Mouse (Mus musculus) kidney, adult 2 months (tissue): ENCODE results near the gene Igsf23. TPM values are rescaled to one million over a fixed set of nuclear protein-coding genes. Genes with fewer than 3 reads are reported as not detected.
"Not testable (repeated sequence)": the region's sequence is repeated elsewhere in the genome, so short reads cannot be mapped to it uniquely, and the experiment has no call there.

ENCODE experiments used
- DNase-seq: peaks from one replicate; pipeline ENCODE4 v3.0.0; 2021
- H3K27ac ChIP-seq: fragments of 200-500 bp; 2 replicates; pipeline ENCODE4 v1.5.1; 2012; ENCODE audit warnings: low read depth, low read length, control low read depth, inconsistent platforms; ENCODE audit not compliant: insufficient read depth
- H3K27me3 ChIP-seq: fragments of 200-500 bp; replicated peaks from 2 replicates; pipeline ENCODE4 v1.6.1; 2012; ENCODE audit warnings: mild to moderate bottlenecking, moderate library complexity, low read length, inconsistent platforms; ENCODE audit not compliant: control insufficient read depth, insufficient read depth
- H3K36me3 ChIP-seq: fragments of 200-500 bp; 2 replicates; pipeline ENCODE4 v1.6.1; 2012; ENCODE audit warnings: mild to moderate bottlenecking, moderate library complexity, low read length, inconsistent platforms; ENCODE audit not compliant: control insufficient read depth, insufficient read depth
- H3K4me1 ChIP-seq: fragments of 200-500 bp; 2 replicates; pipeline ENCODE4 v1.6.1; 2011; ENCODE audit warnings: low read length; ENCODE audit not compliant: control insufficient read depth, insufficient read depth
- H3K4me3 ChIP-seq: fragments of 200-500 bp; 2 replicates; pipeline ENCODE4 v1.5.1; 2011; ENCODE audit warnings: mild to moderate bottlenecking, low read depth, low read length, control low read depth; ENCODE audit not compliant: insufficient read depth
- CTCF ChIP-seq: fragments of 200-500 bp; conservative IDR thresholded peaks from 2 replicates; pipeline ENCODE4 v1.5.1; 2011; ENCODE audit warnings: low read depth, mild to moderate bottlenecking, control low read depth, low read length, moderate library complexity, mixed read lengths; ENCODE audit not compliant: insufficient read depth, insufficient read length
- POLR2A ChIP-seq: fragments of 200-500 bp; IDR thresholded peaks from one replicate; pipeline ENCODE4 v1.6.1; 2011; ENCODE audit warnings: low read depth, low read length, control low read depth
- WGBS: fragments of 180-500 bp; shearing (Covaris S2); methylation state at CpG from one replicate; pipeline ENCODE4 v1.1.7; 2018; 5-methylcytosine and 5-hydroxymethylcytosine counted together
- polyA plus RNA-seq: library from polyadenylated mRNA; depleted of rRNA; stranded (reverse); fragments of >200 nt; gene quantifications from 2 replicates; pipeline ENCODE4 v1.2.3, GENCODE M21; 2012; rRNA removed

The Igsf23 gene
- 0.14 and 0.31 TPM in 2 replicates for polyA plus RNA-seq

GRCm38 (mm10) chr7:19950589-19950988 is at the start of gene Igsf23:
Gene Igsf23, minus strand, starts transcription at chr7:19950756.
- H3K27me3 ChIP-seq: no peaks in the 10 kb centered on the region
- DNase-seq: no peak

GRCm38 (mm10) chr7:19996721-19997120 is 46.2 kb upstream of the Igsf23 start:
- H3K4me3 ChIP-seq, H3K27me3 ChIP-seq, H3K27ac ChIP-seq, DNase-seq, H3K36me3 ChIP-seq, H3K4me1 ChIP-seq: not testable (repeated sequence)
- WGBS: 67% methylated on average over 3 of the region's 3 CpGs

More at GRCm38 (mm10) chr7:19950589-19950988, at the start of gene Igsf23:
- Histone ChIP-seq H3K4me1 (no peaks in the 10 kb centered on the region), H3K36me3 (no peaks in the 10 kb centered on the region), H3K27ac (no peak within 1 kb of the TSS), H3K4me3 (no peak within 1 kb of the TSS)
- 56% methylated on average over 9 of the region's 9 CpGs for WGBS
- TF ChIP-seq POLR2A (no peak), CTCF (no peak)

- not testable (repeated sequence) for H3K36me3 ChIP-seq, H3K4me1 ChIP-seq, DNase-seq, H3K27me3 ChIP-seq, H3K4me3 ChIP-seq, H3K27ac ChIP-seq
- WGBS: 61% methylated on average over 8 of the region's 8 CpGs
Measured at GRCm38 (mm10) chr7:19991165-19991564, 40.6 kb upstream of the Igsf23 start, which contains the start of gene Nlrp9b. Gene Nlrp9b, plus strand, starts transcription at chr7:19991465.

- no peak overlapping the region for H3K4me3 ChIP-seq
- H3K36me3 ChIP-seq: no peaks in the 10 kb centered on the region
- no peak for DNase-seq
- no peak overlapping the region for H3K27ac ChIP-seq
- no peaks in the 10 kb centered on the region for H3K4me1 ChIP-seq
- H3K27me3 ChIP-seq: no peaks in the 10 kb centered on the region
- 87% methylated on average over 4 of the region's 4 CpGs for WGBS
- TF ChIP-seq POLR2A (no peak), CTCF (no peak)
Measured at GRCm38 (mm10) chr7:19971516-19971915, 21.0 kb upstream of the Igsf23 start.

GRCm38 (mm10) chr7:19970196-19970595 is 19.6 kb upstream of the Igsf23 start:
- DNase-seq: no peak
- no peak overlapping the region for H3K4me3 ChIP-seq
- no peak overlapping the region for H3K27ac ChIP-seq
- WGBS: 94% methylated on average over 8 of the region's 8 CpGs
- H3K27me3 ChIP-seq: no peaks in the 10 kb centered on the region
- H3K4me1 ChIP-seq: no peaks in the 10 kb centered on the region
- TF ChIP-seq POLR2A: no peak
- no peak for TF ChIP-seq CTCF
- no peaks in the 10 kb centered on the region for H3K36me3 ChIP-seq

- DNase-seq: no peak
- no peaks in the 10 kb centered on the region for H3K4me1 ChIP-seq
- H3K4me3 ChIP-seq: no peak overlapping the region
- TF ChIP-seq POLR2A (no peak), CTCF (0 out of 2 replicates have a peak, but pooled peaks have one; percentile 12)
- WGBS: 97% methylated on average over 4 of the region's 4 CpGs
- H3K27me3 ChIP-seq: no peaks in the 10 kb centered on the region
- H3K27ac ChIP-seq: no peak overlapping the region
- no peaks in the 10 kb centered on the region for H3K36me3 ChIP-seq
Measured at GRCm38 (mm10) chr7:19969541-19970090, 19.1 kb upstream of the Igsf23 start.

- Histone ChIP-seq H3K36me3 (no peaks in the 10 kb centered on the region), H3K4me3 (no peak overlapping the region), H3K27ac (no peak overlapping the region), H3K27me3 (no peaks in the 10 kb centered on the region), H3K4me1 (no peaks in the 10 kb centered on the region)
- 76% methylated on average over 3 of the region's 3 CpGs for WGBS
- TF ChIP-seq CTCF (no peak), POLR2A (no peak)
- DNase-seq: no peak
Measured at GRCm38 (mm10) chr7:19969106-19969505, 18.6 kb upstream of the Igsf23 start.
